Mouse (Mus musculus) central nervous system, embryonic 11.5 days (tissue): ENCODE data around the gene Gm45713. TPM values are rescaled to one million over a fixed set of nuclear protein-coding genes. Genes with fewer than 3 reads are reported as not detected.

ENCODE experiments used
- polyA plus RNA-seq: library from polyadenylated mRNA; depleted of rRNA; stranded (reverse); fragments of >200 nt; gene quantifications from 2 replicates; pipeline ENCODE4 v1.2.3, GENCODE M21; 2012; rRNA removed

Gm45713 gene
- polyA plus RNA-seq: 0.05 and 0.52 TPM in 2 replicates

GRCm38 (mm10) chr7:45135993-45136567 lies at the start of gene Gm45713, which contains the start of gene Flt3l:
Gene Gm45713, minus strand, starts transcription at chr7:45136231.
Gene Flt3l, minus strand, starts transcription at chr7:45136432.

GRCm38 (mm10) chr7:45180896-45181477 lies 45.0 kb upstream of the Gm45713 start, which contains the start of gene Pth2:
Gene Pth2, plus strand, starts transcription at chr7:45180995.

GRCm38 (mm10) chr7:45179469-45179868 lies 43.4 kb upstream of the Gm45713 start, which contains the start of gene Gfy:
Gene Gfy, minus strand, starts transcription at chr7:45179569.

GRCm38 (mm10) chr7:45163735-45164490 lies 27.9 kb upstream of the Gm45713 start, which contains the start of gene Slc17a7:
Gene Slc17a7, plus strand, starts transcription at chr7:45163949.

GRCm38 (mm10) chr7:45154096-45154992 lies 18.3 kb upstream of the Gm45713 start, which contains the start of the genes Pih1d1 and Aldh16a1:
Gene Pih1d1, plus strand, starts transcription at chr7:45154303.
Gene Aldh16a1, minus strand, starts transcription at chr7:45154584.

GRCm38 (mm10) chr7:45128624-45129246 lies 7.3 kb downstream of the Gm45713 start, which contains the start of gene Rpl13a:
Gene Rpl13a, minus strand, starts transcription at chr7:45128761.

GRCm38 (mm10) chr7:45124224-45125143 lies 11.5 kb downstream of the Gm45713 start, which contains the start of gene Rps11:
Gene Rps11, minus strand, starts transcription at chr7:45124439.

GRCm38 (mm10) chr7:45103652-45104180 lies 32.3 kb downstream of the Gm45713 start, which contains the start of gene Fcgrt:
Gene Fcgrt, minus strand, starts transcription at chr7:45103851.

GRCm38 (mm10) chr7:45092048-45092447 lies 44.0 kb downstream of the Gm45713 start, which contains the start of gene Rcn3:
Gene Rcn3, minus strand, starts transcription at chr7:45092221.

Other genes starting within 250 kb of the Gm45713 start
- 151 and 183 TPM in 2 replicates for gene Med25, start 243.5 kb downstream of the Gm45713 start, polyA plus RNA-seq
- 23.0 and 29.3 TPM in 2 replicates for gene Fuz, start 240.2 kb downstream of the Gm45713 start, polyA plus RNA-seq
- 70.2 and 102 TPM in 2 replicates for gene Ap2a1, start 206.7 kb downstream of the Gm45713 start, polyA plus RNA-seq
- 0.07 and 0.08 TPM in 2 replicates for gene Tsks, start 193.0 kb downstream of the Gm45713 start, polyA plus RNA-seq
- 36.4 and 49.2 TPM in 2 replicates for gene Cpt1c, start 161.4 kb downstream of the Gm45713 start, polyA plus RNA-seq
- gene Prmt1, start 149.7 kb downstream of the Gm45713 start, polyA plus RNA-seq: 510 and 945 TPM in 2 replicates
- gene Irf3, start 138.6 kb downstream of the Gm45713 start, polyA plus RNA-seq: 113 and 137 TPM in 2 replicates
- 70.1 and 80.1 TPM in 2 replicates for gene Bcl2l12, start 137.5 kb downstream of the Gm45713 start, polyA plus RNA-seq
- 105 and 108 TPM in 2 replicates for gene Scaf1, start 119.9 kb downstream of the Gm45713 start, polyA plus RNA-seq
- 17.2 and 25.6 TPM in 2 replicates for gene Rras, start 118.3 kb downstream of the Gm45713 start, polyA plus RNA-seq
- 27.7 and 54.2 TPM in 2 replicates for gene Prr12, start 83.3 kb downstream of the Gm45713 start, polyA plus RNA-seq
- 75.0 and 79.0 TPM in 2 replicates for gene Nosip, start 73.8 kb downstream of the Gm45713 start, polyA plus RNA-seq
- 18.9 and 28.4 TPM in 2 replicates for gene Prrg2, start 73.6 kb downstream of the Gm45713 start, polyA plus RNA-seq
- 151 and 178 TPM in 2 replicates for gene Rcn3, start 44.0 kb downstream of the Gm45713 start, polyA plus RNA-seq
- gene Fcgrt, start 32.4 kb downstream of the Gm45713 start, polyA plus RNA-seq: 9.6 and 15.3 TPM in 2 replicates
- gene Rps11, start 11.8 kb downstream of the Gm45713 start, polyA plus RNA-seq: 695 and 927 TPM in 2 replicates
- 2,695 and 3,876 TPM in 2 replicates for gene Rpl13a, start 7.5 kb downstream of the Gm45713 start, polyA plus RNA-seq
- 4.8 and 5.5 TPM in 2 replicates for gene Flt3l, start 201 bp upstream of the Gm45713 start, polyA plus RNA-seq
- gene Pih1d1, start 18.1 kb upstream of the Gm45713 start, polyA plus RNA-seq: 112 and 132 TPM in 2 replicates
- gene Aldh16a1, start 18.4 kb upstream of the Gm45713 start, polyA plus RNA-seq: 31.7 and 34.0 TPM in 2 replicates
- 2.3 and 2.8 TPM in 2 replicates for gene Slc17a7, start 27.7 kb upstream of the Gm45713 start, polyA plus RNA-seq
- gene Gfy, start 43.3 kb upstream of the Gm45713 start, polyA plus RNA-seq: 0.04 and 0.07 TPM in 2 replicates
- gene Pth2, start 44.8 kb upstream of the Gm45713 start, polyA plus RNA-seq: 0.26 TPM in 1 of 2 replicates, not detected in the other
- 0.92 and 1.1 TPM in 2 replicates for gene Ccdc155, start 68.7 kb upstream of the Gm45713 start, polyA plus RNA-seq
- 2.0 and 3.1 TPM in 2 replicates for gene Dkkl1, start 75.9 kb upstream of the Gm45713 start, polyA plus RNA-seq
- 557 and 610 TPM in 2 replicates for gene Tead2, start 79.5 kb upstream of the Gm45713 start, polyA plus RNA-seq
- 1.8 and 2.6 TPM in 2 replicates for gene Cd37, start 102.9 kb upstream of the Gm45713 start, polyA plus RNA-seq
- 0.17 and 0.30 TPM in 2 replicates for gene Slc6a16, start 104.9 kb upstream of the Gm45713 start, polyA plus RNA-seq
- not detected in 2 replicates for gene Slc6a21, start 141.3 kb upstream of the Gm45713 start, polyA plus RNA-seq
- gene Trpm4, start 197.5 kb upstream of the Gm45713 start, polyA plus RNA-seq: 18.1 and 19.9 TPM in 2 replicates
- gene Hrc, start 199.1 kb upstream of the Gm45713 start, polyA plus RNA-seq: 1.7 and 4.2 TPM in 2 replicates
- 13.7 and 16.5 TPM in 2 replicates for gene Ppfia3, start 230.8 kb upstream of the Gm45713 start, polyA plus RNA-seq
- gene Lin7b, start 234.4 kb upstream of the Gm45713 start, polyA plus RNA-seq: 3.5 and 3.6 TPM in 2 replicates